Mouse (Mus musculus): ENCODE measurements at regions not wholly inside any gene's neighbourhood (a gene's known extent, or its start where the extent isn't known, plus 50 kb on each side); places are given as distances from the start of the nearest gene placed in this dataset.

DNA sequence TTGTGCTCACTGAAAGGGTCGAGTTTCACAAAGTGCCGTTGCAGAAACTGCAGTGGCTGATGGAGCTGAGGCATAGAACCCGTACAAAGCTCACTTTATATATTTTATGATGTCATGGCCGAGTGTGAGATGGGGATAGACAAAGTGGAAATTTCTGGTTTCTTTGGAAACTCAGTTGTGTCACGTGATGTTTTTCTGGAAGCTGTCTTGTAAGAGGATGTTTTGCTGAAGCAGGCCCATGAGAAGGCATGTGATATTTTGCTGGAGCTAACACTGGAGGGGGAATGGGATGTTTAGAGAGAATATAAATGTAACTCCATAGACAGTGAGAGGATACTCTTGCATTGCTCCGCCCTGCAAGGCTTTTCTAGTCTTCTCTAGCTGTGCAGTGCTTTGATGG, 311.7 kb downstream of the Tmem132b start:
- no peak for DNase-seq (ENCODE audit: low spot score)

DNA sequence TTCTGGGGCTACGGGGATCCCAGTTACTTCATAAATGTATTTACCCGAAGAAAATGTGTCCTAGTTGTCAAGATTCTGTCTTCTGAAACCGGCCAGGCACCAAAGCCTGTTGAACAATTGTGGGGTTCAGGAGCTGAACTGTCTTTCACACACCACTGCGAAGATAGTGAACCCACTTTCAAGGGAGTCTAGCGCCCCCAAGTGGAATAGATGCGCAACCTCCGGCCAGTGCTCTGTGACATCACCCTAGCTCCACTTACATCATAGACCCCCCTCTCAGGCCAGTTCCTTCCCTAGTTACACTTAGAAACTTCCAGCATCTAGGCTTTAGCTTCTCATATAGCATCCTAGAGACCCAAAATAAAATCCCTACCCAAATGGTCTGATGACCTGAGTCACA, 318.1 kb downstream of the Tmem132b start:
- no peak for DNase-seq (ENCODE audit: low spot score)

DNA sequence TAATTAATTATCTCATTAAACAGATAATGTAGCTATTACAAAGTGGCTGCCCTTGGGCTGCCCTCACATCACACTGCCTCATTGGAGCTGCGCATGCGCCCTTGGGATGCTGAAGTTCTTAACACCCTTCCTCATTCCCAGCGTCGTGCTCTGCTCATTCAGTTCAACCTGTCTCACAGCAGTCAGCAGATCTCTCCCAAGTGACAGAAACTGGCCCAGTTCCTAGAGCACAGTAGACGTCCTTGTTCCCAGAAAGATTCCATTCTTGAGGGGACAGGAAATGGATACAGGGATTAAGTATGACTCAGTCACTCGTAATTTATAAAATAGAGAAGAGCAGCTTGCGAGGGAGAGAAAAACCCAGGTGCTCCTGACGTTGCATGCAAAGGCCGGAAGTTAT, 344.7 kb downstream of the Tmem132b start:
- no peak for DNase-seq (ENCODE audit: low spot score)

DNA sequence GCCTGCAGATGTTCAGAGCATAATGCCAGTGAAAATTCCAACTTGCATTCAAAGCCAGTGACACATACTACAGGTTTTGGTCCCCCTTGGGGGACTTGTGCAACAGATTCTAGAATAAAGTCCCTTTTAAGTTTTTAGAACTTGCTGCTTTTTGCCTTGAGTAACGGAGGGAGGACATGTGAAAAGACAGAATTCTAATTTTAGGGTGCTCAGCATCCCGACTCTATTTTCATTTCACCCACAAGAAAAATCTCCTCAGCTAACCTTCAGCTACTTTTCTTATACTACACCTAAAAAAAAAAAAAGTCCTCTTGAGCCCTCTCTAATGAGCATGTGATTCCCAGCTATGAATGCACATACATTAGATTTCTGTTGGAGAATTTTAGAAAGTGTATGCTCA, 357.3 kb downstream of the Tmem132b start:
- no peak for DNase-seq (ENCODE audit: low spot score)

DNA sequence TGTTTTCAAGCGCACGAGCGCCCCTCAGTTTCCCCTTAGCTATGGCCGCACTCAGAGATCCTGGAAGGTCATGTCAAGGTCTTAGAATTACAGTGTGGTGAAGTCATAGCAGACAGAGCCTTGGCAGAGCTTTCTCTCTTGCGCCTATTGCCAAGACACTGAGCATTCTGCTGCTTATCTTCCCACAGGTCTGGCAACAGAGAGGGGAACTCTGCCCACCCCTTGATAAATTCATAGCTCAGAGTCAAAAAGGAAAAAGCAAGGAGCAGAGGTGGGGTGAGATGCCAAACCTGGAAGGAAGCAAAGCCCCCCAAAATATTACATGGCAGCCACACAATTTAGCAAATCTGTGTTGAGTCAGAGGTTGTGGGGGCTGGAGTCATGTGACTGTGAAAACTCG, 362.3 kb downstream of the Tmem132b start:
- DNase-seq (ENCODE audit: low spot score): no peak

DNA sequence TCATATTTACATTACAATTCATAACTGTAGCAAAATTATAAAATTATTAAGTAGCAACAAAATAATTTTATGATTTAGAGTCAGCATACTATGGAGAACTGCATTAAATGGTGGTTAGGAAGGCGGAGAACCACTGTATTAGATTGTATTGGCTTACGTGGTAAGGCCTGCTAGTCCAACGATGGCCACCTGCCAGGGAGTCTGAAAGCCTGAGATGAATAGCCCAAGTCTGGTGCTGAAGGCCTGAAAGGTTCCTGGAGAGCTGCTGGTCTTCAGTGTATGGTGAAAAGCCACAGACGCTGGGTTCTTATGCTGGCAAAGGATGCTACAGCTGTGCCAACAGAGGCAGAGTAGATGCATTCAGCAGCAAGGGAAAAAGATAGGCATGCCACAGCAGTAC, 370.5 kb downstream of the Tmem132b start:
- DNase-seq (ENCODE audit: low spot score): no peak

DNA sequence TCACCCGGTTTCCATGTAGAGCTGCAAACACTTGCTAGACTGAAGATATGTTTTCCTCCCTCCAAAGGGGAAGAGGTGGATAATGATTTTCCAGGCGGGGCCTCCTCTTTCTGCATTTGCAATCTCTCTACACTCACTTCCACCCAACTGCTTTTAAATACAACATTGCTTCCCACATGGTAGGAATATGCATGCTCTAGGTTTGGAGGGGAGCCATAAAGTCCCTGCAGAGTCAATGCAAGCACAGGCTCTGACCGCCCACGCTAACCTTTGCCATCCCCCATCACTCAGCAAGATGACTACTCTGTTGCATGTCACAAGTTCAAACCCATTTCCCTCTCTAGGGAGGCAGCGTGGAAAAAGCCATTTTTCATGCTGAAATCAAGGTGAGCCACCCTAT, 372.9 kb downstream of the Tmem132b start:
- DNase-seq (ENCODE audit: low spot score): no peak

DNA sequence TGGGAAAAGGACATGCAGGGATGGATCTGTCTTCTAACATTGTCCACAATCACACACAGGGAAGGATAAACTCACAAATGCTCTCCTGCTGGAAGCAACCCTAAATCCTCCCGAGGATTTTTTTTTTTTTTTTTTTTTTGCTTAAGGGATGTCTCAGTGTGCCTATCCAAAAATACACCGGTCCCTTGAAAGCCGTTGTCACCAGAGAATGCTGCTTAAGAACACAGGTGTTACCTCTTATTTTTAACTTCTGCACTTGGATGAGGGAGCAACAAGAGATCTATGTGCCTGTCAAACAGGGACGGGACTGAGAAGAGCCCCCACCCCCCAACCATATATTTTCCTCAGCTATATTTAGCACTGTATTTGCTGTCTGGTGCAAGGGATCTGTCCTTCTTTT, 375.8 kb downstream of the Tmem132b start:
- no peak for DNase-seq (ENCODE audit: low spot score)

DNA sequence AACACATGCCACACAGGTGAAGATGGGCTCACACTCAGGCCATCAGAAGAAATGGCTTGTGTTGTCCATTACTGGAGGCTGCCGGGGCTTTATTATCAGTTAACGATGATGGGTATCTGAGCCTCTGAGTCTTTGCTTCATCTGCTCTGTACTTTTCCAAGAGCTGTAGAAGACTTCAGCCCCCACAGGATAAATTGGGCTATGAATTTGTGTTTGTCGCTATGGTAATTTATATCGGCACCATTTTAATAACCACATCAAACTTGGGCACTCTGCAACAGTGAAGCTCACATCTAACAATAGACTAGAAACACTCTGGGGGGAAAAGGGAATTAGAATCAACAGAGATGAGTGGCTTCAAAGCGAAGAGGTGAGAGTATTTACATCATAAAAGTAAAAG, 376.3 kb downstream of the Tmem132b start:
- no peak for DNase-seq (ENCODE audit: low spot score)

DNA sequence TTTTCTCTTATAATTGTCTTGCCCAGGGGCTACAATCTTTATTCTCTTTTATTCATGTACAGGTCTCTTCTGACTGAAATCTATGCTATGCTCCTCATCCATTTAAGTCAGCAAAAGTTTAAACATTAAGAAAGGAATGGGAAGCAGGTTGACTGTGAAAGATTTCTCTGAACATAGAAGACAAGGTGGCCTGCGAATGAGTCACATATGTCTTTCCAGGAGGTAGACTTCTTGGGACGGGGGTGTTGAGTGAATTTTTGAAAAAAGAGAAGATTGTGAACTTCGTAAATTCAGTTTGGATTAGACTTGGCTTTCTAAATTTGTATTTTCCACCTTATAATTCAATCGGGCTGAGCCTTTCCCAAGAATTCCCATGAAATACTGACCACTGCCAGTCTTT, 384.3 kb downstream of the Tmem132b start:
- DNase-seq (ENCODE audit: low spot score): no peak

DNA sequence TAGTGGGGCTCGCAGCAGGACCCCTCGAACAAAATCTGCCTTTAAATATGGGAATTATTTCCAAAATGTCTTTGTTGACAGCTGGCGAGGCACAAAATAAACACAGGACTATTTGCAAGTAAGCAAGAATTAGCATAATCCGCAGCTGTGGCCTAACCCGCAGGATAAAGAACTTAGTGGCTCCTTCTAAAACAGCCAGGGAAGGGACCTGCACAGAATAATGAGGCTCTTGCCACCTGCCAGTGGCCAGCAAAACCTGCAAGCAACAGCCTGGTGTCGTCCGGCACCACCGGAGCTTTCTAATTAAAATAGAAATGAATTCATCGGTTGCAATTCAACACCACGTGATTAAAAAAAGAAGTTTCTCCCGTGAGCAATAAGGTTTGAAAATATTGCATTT, 389.4 kb downstream of the Tmem132b start:
- DNase-seq (ENCODE audit: low spot score): no peak

DNA sequence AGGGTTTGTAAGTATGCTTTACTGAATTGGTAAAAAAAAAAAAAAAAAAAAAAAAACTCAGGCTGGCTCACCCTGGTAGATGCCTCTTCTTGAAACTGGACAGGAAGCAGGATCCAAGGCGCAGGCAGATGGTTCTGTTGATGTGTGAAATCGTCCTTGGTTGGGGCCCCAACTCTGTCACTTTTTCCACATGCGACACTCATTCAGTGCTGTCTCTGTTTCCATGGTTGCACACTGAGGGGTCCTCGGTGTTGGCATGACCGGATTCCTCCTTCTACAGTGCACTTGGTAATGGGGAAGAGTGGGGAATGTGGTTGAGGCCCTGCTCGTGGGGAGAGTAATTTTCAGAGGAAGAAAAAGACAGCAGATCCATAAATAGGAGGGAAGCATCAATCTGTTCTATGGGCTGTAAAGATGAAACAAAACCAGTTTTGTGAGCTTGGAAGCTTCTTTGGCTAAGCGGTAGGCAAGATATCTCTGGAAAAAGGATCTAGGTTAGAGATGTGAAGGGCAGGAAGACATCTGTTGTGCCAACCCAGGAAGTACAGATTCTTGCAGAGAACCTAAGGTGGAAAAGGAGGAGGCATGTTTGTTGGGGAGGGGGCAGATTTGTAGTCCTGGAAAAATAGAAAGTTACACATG, 394.4 kb downstream of the Tmem132b start:
- DNase-seq (ENCODE audit: low spot score): no peak

DNA sequence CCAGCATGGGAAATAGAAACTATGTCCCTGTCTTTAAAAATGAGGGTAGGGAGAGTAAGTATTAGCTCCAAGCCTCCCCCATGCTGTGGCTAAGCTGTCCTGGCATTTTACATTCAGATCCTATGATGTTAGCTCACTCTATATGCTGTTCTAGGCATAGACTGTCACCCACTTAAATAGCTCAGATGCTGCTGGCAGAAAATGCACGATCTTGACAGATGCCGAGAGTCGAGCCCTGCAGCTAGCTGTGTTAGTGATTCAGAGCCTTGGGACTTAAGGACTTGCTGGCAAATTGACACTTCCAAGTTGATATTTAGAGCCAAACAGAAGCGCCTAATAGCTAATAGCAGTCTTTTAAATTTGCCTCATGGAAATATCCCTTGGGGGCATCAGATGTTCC, 399.9 kb downstream of the Tmem132b start:
- no peak for DNase-seq (ENCODE audit: low spot score)

DNA sequence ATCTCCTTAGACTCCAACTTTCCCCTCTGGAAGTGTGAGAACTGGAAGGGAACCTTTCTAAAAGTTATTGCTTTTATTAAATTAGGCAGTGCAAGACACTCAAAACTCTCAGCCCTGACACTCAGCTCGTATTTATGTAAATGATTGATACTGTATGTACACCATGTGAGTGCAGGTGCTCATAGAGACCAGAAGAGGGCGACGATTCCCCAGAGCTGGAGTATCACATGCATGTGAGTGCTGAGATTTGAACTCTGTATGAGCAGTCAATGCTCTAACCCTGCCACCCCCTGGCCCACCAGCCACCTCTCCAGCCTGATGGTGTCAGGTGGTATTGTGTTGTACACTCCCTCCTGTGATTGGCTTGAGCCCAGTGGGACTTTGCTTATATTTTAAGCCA, 407.8 kb downstream of the Tmem132b start:
- DNase-seq (ENCODE audit: low spot score): no peak

DNA sequence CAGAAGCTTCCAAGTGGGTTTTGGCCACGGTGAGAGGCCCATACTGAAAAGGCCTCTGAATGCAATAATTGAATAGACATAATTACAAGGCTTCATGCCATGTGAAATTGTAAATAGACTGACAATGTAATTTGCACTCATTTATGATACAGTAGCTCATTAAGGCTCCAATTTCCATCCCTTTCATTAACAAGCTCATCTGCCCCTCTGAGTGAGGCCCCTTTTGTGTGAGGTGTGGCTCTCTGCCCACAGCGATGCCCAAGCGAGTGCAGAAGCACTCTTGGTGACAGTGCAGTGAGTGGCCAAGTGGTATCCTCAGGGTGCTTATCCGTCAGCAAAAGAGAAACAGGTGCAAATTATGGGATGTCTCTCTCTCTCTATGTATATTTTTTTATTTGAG, 415.2 kb downstream of the Tmem132b start:
- no peak for DNase-seq (ENCODE audit: low spot score)

DNA sequence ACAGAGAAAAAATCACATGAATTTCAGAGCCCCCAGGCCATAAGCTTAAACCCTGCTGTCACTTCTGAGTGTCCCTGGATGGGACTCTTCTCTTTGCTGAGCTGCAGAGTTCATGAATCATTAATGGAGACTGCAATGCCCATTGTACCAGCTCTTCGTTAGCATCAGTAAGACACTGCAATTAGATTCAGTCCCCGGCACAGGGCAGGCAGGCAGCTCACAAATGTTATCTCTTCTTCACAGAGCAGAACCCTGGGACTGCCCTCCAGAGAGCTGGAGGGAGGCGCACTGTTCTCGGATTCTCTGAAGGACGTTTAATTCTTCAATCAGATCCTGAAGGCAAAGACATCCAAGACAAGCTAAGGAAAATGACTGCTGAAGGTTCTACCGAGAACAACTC, 420.1 kb downstream of the Tmem132b start:
- DNase-seq (ENCODE audit: low spot score): no peak

DNA sequence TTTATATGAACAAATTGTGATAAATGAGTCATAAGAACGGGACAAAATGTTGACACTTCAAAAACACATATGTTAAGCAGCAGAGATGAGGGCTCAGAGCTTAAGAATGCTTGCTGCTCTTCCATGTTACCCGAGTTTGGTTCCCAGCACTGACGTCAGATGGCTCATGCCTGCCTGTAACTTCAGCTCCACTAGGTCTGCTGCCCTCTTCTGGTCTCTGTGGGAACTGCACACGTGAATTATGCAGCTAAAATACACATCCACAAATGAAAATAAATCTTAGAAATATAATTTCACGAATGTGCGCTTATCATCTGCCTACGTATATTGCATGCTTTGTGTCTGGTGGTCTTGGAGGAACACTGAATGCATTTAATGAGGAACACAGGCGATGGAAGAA, 432.5 kb downstream of the Tmem132b start:
- DNase-seq (ENCODE audit: low spot score): peak; percentile 2

DNA sequence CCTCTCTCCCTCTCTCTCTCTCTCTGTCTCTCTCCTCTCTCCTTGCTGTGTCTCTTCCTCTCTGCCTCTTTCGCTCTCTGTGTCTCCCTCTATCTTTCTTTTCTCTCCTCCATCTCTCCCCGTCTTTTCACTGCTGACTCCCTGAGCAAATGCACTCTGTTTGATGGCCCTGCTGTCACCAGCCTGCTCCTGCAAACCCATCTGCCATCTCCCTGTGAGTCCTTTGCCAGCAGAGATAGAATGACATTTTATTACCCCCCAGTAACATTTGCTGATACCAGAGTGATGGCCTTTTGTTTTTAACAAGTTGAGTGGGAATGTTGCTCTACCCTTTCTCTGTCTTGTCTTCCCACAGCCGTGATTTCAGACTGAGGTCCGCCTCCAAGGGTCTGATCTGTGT, 436.6 kb downstream of the Tmem132b start:
- no peak for DNase-seq (ENCODE audit: low spot score)

DNA sequence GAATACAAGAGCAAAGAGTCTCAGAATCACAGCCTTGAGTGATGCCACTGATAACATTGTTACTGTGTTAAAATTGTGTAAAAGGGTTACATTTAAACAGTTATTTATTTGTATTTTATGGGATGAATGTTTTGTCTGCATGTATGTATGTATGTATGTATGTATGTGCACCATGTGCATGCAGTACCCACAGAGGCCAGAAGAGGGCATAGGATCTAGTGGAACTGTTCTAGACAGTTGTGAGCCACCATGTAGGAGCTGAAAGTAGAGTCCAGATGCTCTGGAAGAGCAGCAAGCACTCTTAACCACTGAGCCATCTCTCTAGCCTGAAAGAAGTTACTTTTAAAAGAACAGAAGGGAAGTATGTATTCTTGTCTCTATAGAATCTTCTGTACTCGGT, 442.5 kb downstream of the Tmem132b start:
- DNase-seq (ENCODE audit: low spot score): no peak

DNA sequence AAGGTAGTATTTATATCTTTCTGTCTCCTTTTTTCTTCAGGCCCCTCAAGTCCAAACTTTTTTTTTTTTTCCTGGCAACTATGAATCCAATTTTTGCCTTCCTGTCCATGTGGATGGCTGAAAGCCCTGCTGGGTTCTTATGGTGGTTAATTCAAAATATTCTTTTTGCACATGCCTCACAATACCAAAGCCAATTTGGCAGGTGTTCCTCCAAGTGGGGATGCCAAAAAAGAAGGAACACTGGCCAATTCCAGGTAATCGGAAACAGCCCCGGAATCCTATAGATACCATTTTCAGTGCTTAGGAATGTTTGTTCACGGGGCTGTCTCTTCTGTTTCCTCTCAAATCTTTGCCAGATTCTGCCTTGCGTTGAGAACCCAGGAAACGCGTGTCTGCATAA, 448.2 kb downstream of the Tmem132b start:
- DNase-seq (ENCODE audit: low spot score): no peak

DNA sequence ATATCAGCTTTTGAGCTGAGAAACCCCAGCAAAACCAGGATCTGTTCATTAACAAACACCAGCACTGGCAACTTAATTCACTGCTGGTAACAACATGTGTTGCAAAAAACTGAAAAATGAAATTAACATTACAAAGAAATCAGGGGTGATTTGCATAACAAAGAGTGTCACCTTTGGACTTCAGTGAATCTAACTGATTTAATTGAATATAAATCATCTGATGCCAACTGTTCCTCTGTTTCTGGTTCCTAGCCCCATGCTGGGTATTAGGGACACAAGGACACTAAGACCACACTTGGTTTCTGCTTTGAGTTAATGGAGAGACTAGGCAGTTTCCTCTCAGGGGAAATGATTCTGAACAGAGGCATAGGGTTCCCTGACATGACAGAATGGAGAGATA, 453.8 kb downstream of the Tmem132b start:
- no peak for DNase-seq (ENCODE audit: low spot score)

DNA sequence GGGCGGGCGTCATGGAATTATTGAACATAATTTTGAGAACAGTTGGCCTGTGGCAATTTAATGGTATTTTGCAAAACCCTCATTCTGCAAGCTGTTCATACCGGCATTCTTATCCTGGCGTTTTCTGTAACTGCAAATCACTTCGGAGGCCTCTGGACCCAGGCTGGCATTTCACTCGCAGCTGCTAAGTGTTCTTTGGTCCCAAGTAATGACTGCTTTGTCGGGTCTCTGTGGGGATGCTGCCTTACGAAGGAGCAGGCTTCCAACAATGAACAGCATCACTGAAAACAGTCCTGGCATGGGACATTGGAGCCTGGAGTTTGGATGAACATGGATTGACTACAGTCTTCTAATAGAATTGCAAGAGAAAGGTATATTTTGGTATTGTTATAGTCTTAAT, 465.6 kb downstream of the Tmem132b start:
- DNase-seq (ENCODE audit: low spot score): no peak

DNA sequence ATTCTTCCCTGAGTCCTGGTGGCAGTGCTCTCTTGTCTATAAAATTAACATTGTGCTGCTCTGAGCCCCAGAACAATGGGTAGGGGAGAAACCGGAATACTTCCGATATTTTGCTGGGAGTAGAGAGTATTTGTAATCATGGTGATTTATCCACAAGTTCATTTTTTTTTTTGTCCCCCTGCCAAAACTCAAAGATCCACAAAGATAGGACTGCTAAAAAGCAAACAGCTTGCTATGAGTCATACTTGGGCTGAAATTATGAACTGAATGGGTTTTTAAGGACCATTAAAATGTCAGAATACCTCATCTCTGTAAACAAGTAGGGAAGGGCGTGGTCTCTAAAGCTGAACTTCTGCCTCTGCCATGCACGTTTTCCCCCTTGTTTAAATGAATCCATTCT, 476.3 kb downstream of the Tmem132b start:
- DNase-seq (ENCODE audit: low spot score): no peak

DNA sequence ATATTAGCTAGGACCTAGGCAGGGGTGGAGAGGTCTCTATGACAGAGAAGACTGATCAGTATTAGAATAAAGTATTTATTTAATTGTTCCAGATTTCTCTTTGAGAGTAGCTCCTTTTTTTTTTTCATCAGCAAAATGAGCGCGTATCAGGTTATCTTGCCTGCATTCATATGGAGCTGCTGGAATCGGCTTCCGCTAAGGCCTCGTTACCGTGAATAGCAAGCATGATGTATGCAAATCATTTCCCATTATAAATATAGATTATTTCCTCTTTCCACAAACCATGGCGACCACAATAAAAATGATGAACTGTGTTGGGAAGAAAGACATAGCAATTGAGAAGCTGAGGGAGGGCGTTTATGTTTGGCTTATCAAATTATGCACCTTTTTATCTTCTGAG, 476.7 kb downstream of the Tmem132b start:
- DNase-seq (ENCODE audit: low spot score): no peak

DNA sequence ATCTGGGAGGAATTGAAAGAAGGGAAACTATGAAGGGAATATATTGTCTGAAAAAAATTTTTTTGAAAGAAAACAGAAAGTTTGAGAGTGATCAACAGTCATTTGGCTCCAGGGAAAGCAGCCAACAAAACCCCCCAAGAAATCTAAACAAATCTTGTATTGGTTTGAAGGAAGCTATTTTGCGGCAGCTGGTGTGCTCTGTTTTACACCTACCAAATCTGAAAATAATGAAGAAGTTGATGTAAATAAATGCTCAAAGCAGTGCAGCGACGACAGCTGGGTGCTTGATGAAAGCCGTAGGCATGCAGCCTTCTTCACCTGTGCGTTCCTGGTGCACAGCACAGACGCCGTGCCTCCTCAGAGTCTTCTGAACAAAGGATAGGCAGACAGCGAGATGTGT, 488.2 kb downstream of the Tmem132b start:
- DNase-seq (ENCODE audit: low spot score): no peak

Data from ovary, postnatal 14 days (tissue).